Mouse (Mus musculus): ENCODE measurements around the gene Gab2.

GRCm38 (mm10) chr7:97312856-97313255 is 231.5 kb downstream of the Gab2 start:
- TF ChIP-seq POLR2A (IDR thresholded peaks at IDR 0.05; ENCODE audit: low read depth, low read length) (no peak), CTCF (conservative IDR thresholded peaks at IDR 0.05; ENCODE audit: insufficient read depth, insufficient read length, low read depth, low read length) (no peak)

All from kidney, adult 2 months (tissue).